Mouse (Mus musculus): ENCODE results near the gene Ddr1. TPM values are rescaled to one million over a fixed set of nuclear protein-coding genes. Genes with fewer than 3 reads are reported as not detected.

Ddr1 gene
- 163 and 187 TPM in 2 replicates for polyA plus RNA-seq (2015; fragmentation: Nextera tagmentation; extraction: Ambion mirVana)

DNA sequence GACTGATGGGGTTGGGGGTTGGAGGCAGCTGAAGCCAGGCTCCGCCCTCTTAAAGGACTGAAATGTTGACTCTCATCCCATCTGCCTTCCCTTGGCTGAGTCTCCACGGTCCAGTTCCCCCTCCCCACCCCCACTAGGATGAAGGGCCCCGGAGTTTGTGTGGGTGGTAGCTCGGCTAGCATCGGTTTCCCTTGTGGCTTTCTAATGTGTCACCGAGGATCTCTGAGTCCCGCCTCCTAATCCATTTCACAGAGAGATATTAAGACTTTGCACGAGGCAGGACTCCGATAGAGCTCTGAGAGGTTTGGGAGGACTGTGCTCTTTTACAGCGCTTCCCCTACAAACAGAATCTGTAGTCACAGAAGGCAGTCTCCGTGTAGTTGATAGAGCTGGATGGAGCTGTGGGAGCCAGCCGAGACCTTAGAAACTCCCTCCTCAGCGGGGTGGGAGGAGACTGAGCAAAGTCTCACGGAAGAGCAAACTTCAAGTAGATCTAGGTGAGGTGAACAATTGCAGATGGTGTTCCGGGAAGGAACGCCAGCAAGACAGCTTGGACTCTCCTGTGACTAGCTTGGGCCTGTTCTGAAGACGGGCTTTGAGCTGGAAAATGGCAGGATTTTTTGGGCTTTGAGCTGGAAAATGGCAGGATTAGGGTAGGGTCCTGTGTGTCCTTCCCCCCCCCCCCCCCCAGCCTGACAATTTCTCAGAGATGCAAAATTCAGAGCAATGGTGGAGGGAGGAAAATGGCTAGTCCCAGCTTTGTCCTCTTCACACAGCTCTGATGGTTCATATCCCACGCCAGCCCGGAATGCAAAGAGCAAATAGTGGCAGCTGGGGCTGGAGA, at the start of gene Ddr1:
Gene Ddr1, minus strand, starts transcription at position 1 of the 844 bp plus-strand sequence.
- 3% methylated on average over 19 of the region's 19 CpGs for WGBS
- no peaks in the 10 kb centered on the region for H3K9me3 ChIP-seq
- peak; percentile 64 for ATAC-seq
- peak within 1 kb of the TSS; percentile 90 for H3K4me2 ChIP-seq (replicated peaks)
- H3K27me3 ChIP-seq, result no peaks in the 10 kb centered on the region
- H3K9ac ChIP-seq (replicated peaks), result peak within 1 kb of the TSS; percentile 87
- no peaks in the 10 kb centered on the region for H3K36me3 ChIP-seq
- peaks cover 39% of the 10 kb centered on the region for H3K4me1 ChIP-seq (replicated peaks)
- peak within 1 kb of the TSS; percentile 99 for H3K27ac ChIP-seq
- peak within 1 kb of the TSS; percentile 85 for H3K4me3 ChIP-seq (replicated peaks)

DNA sequence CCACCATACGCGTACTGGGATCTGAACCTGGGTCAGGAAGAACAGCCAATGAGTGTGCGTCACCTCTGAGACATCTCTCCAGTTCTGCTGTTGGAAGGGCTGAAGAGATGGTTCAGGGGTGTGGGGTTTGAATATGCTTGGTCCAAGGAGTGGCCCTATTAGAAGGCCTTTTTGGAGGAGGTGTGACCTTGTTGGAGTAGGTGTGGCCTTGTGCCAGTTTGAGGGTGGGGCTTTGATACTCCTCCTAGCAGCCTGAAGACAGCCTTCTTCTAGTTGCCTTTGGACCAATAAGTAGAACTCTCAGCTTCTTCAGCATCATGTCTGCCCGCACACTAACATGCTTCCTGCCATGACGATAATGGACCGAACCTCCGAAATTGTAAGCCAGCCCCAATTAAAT, 49.2 kb upstream of the Ddr1 start:
- 96% methylated on average over 7 of the region's 7 CpGs for WGBS
- Histone ChIP-seq H3K27ac (no peak overlapping the region), H3K9me3 (no peaks in the 10 kb centered on the region), H3K27me3 (no peaks in the 10 kb centered on the region), H3K4me2 (replicated peaks) (no peak overlapping the region), H3K4me3 (replicated peaks) (no peak overlapping the region), H3K4me1 (replicated peaks) (peaks cover 6% of the 10 kb centered on the region; the same call in 1 of the 2 replicates), H3K9ac (replicated peaks) (no peak overlapping the region), H3K36me3 (no peaks in the 10 kb centered on the region)
- ATAC-seq, result no peak

DNA sequence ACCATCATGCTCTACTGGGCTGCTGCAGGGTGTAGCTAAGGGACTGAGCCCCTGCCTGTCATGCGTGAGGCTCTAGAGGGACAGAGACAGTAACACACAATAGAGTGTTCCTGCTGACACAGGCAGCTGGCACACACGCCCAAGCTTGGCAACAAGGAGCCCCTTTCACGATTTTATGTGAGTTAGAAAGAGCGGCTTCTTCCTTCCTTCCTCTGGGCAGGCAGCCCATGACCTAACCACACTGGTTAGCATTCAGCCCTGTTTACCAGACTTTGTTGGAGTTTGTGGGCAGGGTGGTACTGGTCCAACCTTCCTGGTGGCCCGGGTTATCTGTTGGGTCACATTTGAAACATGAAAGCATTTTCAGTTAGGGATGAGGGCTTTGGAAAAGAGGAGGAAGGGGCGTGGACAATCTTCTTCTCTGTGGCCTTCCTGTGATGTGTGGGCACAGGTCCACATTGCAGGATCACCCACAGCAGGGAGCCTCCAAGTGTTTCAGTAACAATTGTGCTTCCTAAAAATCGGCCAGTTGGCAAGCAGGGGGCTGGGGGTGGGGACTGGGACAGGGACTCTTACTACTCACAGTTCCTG, 47.9 kb upstream of the Ddr1 start:
- H3K27ac ChIP-seq, result no peak overlapping the region

DNA sequence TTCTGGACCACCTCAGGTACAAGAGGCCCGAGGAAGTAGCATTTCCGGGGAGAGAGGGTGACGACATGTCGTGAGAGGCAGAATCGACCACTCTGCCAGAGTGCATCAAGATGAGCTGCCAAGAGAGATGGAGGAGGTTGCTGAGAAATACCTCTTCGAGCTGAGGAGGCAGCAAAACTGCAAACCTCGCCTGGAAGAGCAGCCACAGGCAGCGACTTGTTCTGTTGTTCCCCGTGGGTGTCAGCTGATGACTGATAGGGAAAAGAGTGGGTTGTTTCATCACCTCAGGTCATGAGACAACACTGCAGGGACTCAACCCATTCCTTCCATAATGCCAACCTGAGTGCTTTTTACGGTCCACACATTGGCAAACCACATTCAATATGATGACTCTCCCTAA, 45.3 kb upstream of the Ddr1 start:
- Histone ChIP-seq H3K27me3 (no peaks in the 10 kb centered on the region), H3K27ac (no peak overlapping the region), H3K4me3 (replicated peaks) (no peak overlapping the region), H3K9ac (replicated peaks) (no peak overlapping the region), H3K36me3 (no peaks in the 10 kb centered on the region), H3K4me1 (replicated peaks) (peaks cover 6% of the 10 kb centered on the region; the same call in 1 of the 2 replicates), H3K4me2 (replicated peaks) (no peak overlapping the region), H3K9me3 (no peaks in the 10 kb centered on the region)
- ATAC-seq, result no peak
- 88% methylated on average over 10 of the region's 10 CpGs for WGBS

More for the DNA sequence above, 47.9 kb upstream of the Ddr1 start:
- no peak overlapping the region for H3K9ac ChIP-seq (replicated peaks)
- ATAC-seq, result 0 out of 2 replicates have a peak, but pooled peaks have one; percentile 20
- no peaks in the 10 kb centered on the region for H3K36me3 ChIP-seq
- H3K9me3 ChIP-seq, result no peaks in the 10 kb centered on the region
- WGBS, result 54% methylated on average over 7 of the region's 7 CpGs
- no peak overlapping the region for H3K4me3 ChIP-seq (replicated peaks)
- no peaks in the 10 kb centered on the region for H3K27me3 ChIP-seq
- H3K4me1 ChIP-seq (replicated peaks), result peaks cover 6% of the 10 kb centered on the region; the same call in 1 of the 2 replicates
- no peak overlapping the region for H3K4me2 ChIP-seq (replicated peaks)

DNA sequence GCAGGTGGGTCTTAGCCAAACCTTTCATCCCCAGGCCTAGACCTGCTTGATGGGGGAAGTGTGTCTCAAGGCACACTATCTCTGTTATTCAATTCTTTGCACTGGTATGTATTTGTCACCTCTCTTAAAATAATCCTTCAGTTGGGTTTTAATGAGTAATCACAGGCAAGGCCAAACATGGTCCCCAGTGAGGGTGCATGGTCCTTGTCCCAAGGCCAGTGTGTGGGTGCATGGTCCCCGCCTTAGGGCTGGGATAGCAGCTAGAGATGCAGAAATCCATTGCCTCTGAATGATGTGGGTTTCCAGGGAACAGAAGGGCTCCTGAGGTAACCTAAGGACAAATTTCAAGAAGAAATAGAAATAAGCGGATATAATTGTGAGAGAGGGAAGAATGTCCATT, 39.9 kb upstream of the Ddr1 start:
- H3K4me3 ChIP-seq (replicated peaks), result no peak overlapping the region
- no peak overlapping the region for H3K4me2 ChIP-seq (replicated peaks)
- H3K27me3 ChIP-seq, result no peaks in the 10 kb centered on the region
- no peak overlapping the region for H3K27ac ChIP-seq
- ATAC-seq, result no peak
- no peaks in the 10 kb centered on the region for H3K4me1 ChIP-seq (replicated peaks)
- 96% methylated on average over 2 of the region's 2 CpGs for WGBS
- no peaks in the 10 kb centered on the region for H3K9me3 ChIP-seq
- H3K9ac ChIP-seq (replicated peaks), result no peak overlapping the region
- H3K36me3 ChIP-seq, result no peaks in the 10 kb centered on the region

DNA sequence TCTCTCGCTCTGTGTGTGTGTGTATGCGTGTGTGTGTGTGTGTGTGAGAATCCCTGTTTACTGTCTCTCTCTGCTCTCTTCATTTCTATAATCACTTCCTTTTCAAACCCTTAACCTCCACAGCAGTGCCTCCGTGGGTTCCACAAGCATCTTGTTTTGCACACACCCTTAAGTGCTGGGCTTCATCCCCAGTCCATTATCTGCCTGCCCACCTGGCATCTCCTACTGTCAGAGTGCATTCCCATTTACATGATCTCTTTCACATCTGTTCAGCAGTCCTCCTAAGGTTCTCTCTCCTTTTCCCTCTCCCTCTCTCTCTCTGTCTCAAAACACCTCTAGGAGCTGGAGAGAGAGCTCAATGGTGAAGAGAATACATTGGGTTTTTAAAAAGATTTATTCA, 38.5 kb upstream of the Ddr1 start:
- H3K27me3 ChIP-seq, result no peaks in the 10 kb centered on the region
- no peak overlapping the region for H3K9ac ChIP-seq (replicated peaks)
- no peak for ATAC-seq
- H3K4me3 ChIP-seq (replicated peaks), result no peak overlapping the region
- H3K4me2 ChIP-seq (replicated peaks), result no peak overlapping the region
- H3K4me1 ChIP-seq (replicated peaks), result no peaks in the 10 kb centered on the region
- H3K27ac ChIP-seq, result no peak overlapping the region
- no peaks in the 10 kb centered on the region for H3K36me3 ChIP-seq
- no peaks in the 10 kb centered on the region for H3K9me3 ChIP-seq
- 76% methylated on average over 3 of the region's 3 CpGs for WGBS

DNA sequence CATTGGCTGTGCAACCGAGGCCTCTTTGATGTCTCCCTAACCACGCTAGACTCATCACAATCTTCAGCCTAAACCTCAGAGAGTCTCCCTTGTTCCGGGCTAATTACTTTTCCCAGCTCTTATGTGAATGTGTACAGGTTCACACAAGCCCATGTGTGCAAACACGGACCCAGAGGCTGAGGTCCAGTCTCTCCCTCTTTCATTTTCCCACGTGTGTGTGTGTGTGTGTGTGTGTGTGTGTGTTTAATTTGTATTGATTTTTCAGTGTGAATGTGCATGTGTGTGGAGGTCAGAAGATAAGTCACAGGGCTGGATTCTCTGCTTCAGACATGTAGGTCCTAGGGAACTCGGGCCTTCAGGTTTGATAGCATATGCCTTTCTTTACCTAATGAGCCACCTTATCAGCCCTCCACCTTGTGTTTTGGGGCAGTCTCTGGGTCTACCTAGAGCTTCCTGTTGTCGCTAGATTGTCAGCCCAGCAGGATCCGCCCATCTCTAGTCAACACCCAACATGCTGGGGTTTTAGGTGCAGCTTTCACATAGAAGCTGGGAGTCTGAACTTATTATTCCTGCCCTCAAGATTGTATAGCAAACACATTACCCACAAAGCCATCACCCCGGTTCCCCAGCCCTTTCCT, 37.3 kb upstream of the Ddr1 start:
- ATAC-seq, result no peak
- Histone ChIP-seq H3K4me3 (replicated peaks) (no peak overlapping the region), H3K27me3 (no peaks in the 10 kb centered on the region), H3K9ac (replicated peaks) (no peak overlapping the region), H3K9me3 (no peaks in the 10 kb centered on the region), H3K4me1 (replicated peaks) (0 out of 2 replicates have a peak, but pooled peaks cover 4% of the 10 kb centered on the region), H3K36me3 (no peaks in the 10 kb centered on the region), H3K27ac (no peak overlapping the region), H3K4me2 (replicated peaks) (no peak overlapping the region)
- 80% methylated on average over 9 of the region's 9 CpGs for WGBS

DNA sequence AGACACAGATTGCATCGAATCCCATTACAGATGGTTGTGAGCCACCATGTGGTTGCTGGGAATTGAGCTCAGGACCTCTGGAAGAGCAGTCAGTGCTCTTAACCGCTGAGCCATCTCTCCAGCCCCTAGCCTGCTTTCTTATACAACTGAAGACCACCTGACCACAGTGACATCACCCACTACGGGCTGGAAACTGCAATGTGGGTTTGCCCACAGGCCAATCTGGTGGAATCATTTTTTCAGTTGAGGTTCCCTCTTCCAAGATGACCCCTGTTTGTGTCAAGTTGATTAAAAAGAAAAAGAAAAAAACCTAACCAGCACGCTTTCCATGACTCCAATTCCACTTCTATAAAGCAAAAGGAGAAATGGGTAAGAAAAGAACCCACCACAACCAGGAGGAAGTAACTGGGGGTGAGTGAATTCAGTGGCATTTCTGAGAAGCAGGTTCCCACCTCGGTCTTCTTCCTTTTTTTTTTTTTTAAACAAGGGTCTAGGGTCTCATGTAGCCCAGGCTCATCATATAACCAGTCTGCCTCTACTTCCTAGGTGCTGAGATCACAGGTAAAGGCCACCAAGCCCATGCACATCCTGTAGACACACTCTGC, 36.0 kb upstream of the Ddr1 start:
- Histone ChIP-seq H3K4me3 (replicated peaks) (no peak overlapping the region), H3K4me1 (replicated peaks) (0 out of 2 replicates have a peak, but pooled peaks cover 4% of the 10 kb centered on the region), H3K4me2 (replicated peaks) (no peak overlapping the region), H3K27me3 (no peaks in the 10 kb centered on the region), H3K9me3 (no peaks in the 10 kb centered on the region), H3K36me3 (no peaks in the 10 kb centered on the region), H3K27ac (no peak overlapping the region), H3K9ac (replicated peaks) (no peak overlapping the region)
- ATAC-seq, result no peak
- WGBS, result 80% methylated on average over 5 of the region's 5 CpGs

DNA sequence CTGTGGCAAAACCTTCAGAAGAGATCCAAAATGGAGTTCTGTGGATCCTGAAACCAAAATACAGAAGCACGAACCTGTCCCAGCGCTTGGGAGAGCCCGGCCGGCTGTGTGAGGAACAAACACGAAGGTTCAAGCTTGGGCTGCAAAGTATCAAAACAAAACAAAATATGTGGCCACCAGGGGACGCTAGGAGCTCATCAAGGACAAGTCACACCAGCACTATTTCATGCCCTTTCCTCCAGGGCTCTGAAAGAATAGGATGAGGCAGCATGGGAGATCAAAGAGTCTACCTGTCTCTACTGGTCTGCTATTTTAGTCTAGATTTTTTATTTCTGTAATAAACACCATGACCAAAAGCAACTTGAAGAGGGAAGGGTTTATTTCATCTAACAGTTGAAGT, 35.3 kb upstream of the Ddr1 start:
- Histone ChIP-seq H3K4me3 (replicated peaks) (no peak overlapping the region), H3K4me1 (replicated peaks) (0 out of 2 replicates have a peak, but pooled peaks cover 4% of the 10 kb centered on the region), H3K27ac (no peak overlapping the region), H3K27me3 (no peaks in the 10 kb centered on the region), H3K4me2 (replicated peaks) (no peak overlapping the region), H3K9me3 (no peaks in the 10 kb centered on the region), H3K36me3 (no peaks in the 10 kb centered on the region), H3K9ac (replicated peaks) (no peak overlapping the region)
- 20% methylated on average over 6 of the region's 6 CpGs for WGBS
- ATAC-seq, result no peak

DNA sequence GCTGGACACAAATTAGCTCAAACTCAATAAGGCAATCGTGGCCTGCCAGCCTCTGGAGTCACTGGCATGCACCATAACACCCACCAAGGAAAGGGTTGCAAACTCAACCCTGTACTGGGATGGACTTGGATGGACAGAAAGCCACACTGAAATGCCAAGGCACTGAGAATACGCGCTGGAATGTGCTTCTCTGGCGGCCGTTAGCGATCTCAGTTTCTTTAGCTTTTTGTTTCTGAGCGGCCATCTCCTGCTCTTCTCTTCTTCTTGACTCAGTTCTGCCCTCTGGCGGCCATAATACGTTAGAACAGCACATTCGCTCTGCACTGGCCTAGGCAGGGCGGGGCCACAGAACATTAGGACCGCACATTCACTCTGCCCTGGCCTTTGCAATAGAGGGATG, 33.3 kb upstream of the Ddr1 start:
- 10% methylated on average over 12 of the region's 12 CpGs for WGBS
- Histone ChIP-seq H3K9me3 (no peaks in the 10 kb centered on the region), H3K4me2 (replicated peaks) (no peak overlapping the region)

DNA sequence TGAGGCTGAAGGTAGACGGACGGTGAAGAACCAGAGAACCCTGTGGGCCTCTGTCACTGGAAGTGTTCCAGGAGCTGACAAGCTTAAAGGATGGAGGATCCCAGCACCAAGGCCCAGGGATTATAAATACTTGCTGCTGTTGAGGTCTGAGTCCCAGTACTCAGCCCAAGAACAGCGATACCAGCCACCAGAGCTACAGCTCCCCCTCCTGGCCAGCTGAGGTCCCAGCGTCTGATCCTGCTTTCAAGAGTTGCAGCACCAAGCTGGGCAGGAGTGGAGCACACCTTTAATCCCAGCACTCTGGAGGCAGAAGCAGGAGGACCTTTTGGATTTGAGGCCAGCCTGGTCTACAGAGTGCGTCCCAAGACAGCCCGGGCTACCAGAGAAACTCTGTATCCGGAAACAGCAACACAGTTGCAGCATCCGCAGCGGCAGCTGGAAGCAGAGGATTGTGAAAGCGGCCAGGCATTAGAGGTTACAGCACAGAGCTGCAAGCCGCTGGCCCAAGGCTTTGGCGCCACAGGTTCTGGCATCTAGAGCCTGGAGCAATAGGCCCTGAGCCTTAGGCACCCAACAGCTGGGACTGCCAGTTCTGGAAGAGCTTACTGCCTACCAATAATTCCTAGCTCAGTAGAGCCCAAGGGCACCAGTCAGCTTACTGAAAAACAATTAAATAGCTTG, 32.0 kb upstream of the Ddr1 start:
- Histone ChIP-seq H3K27me3 (no peaks in the 10 kb centered on the region), H3K9me3 (no peaks in the 10 kb centered on the region), H3K36me3 (no peaks in the 10 kb centered on the region), H3K9ac (replicated peaks) (no peak overlapping the region), H3K4me2 (replicated peaks) (no peak overlapping the region), H3K27ac (no peak overlapping the region), H3K4me1 (replicated peaks) (0 out of 2 replicates have a peak, but pooled peaks cover 4% of the 10 kb centered on the region), H3K4me3 (replicated peaks) (no peak overlapping the region)
- WGBS, result 31% methylated on average over 12 of the region's 12 CpGs
- no peak for ATAC-seq

More for the DNA sequence above, 33.3 kb upstream of the Ddr1 start:
- H3K4me3 ChIP-seq (replicated peaks), result no peak overlapping the region
- no peaks in the 10 kb centered on the region for H3K27me3 ChIP-seq
- H3K4me1 ChIP-seq (replicated peaks), result 0 out of 2 replicates have a peak, but pooled peaks cover 4% of the 10 kb centered on the region
- no peaks in the 10 kb centered on the region for H3K36me3 ChIP-seq
- peak; percentile 66; the same call in 1 of the 2 replicates for ATAC-seq
- H3K27ac ChIP-seq, result no peak overlapping the region
- no peak overlapping the region for H3K9ac ChIP-seq (replicated peaks)

All from midbrain, embryonic 13.5 days (tissue).